Mouse (Mus musculus) right cerebral cortex, adult 2 months (tissue): ENCODE measurements around the gene Slc9a9.
A peak's percentile ranks its signal among the peaks of the same experiment; 100 is the strongest.

ENCODE experiments used
- DNase-seq, 2 experiments: peaks; one replicate each; pipeline ENCODE4 v3.0.0; 2021 to 2022; ENCODE audit warnings: low spot score in 2 of 2

Gene Slc9a9

GRCm38 (mm10) chr9:95073691-95074090 is 404.0 kb downstream of the Slc9a9 start:
- DNase-seq = no peak

- no peak for DNase-seq
Measured at GRCm38 (mm10) chr9:95075856-95076255, 406.1 kb downstream of the Slc9a9 start.

GRCm38 (mm10) chr9:95077938-95078337 is 408.2 kb downstream of the Slc9a9 start:
- DNase-seq = no peak

- no peak for DNase-seq
Measured at GRCm38 (mm10) chr9:95078626-95079025, 408.9 kb downstream of the Slc9a9 start.

GRCm38 (mm10) chr9:95079951-95080350 is 410.2 kb downstream of the Slc9a9 start:
- no peak for DNase-seq

- DNase-seq = no peak
Measured at GRCm38 (mm10) chr9:95086109-95086821, 416.6 kb downstream of the Slc9a9 start.

GRCm38 (mm10) chr9:95088221-95088620 is 418.5 kb downstream of the Slc9a9 start:
- DNase-seq = no peak

- DNase-seq = peak; percentile 20 to 33
Measured at GRCm38 (mm10) chr9:95089050-95089449, 419.3 kb downstream of the Slc9a9 start.

- peak in 1 of 2 experiments; percentile 29 for DNase-seq
Measured at GRCm38 (mm10) chr9:95096486-95096885, 426.8 kb downstream of the Slc9a9 start.

GRCm38 (mm10) chr9:95105768-95106167 is 436.1 kb downstream of the Slc9a9 start:
- DNase-seq = no peak

- no peak for DNase-seq
Measured at GRCm38 (mm10) chr9:95109799-95110198, 440.1 kb downstream of the Slc9a9 start.

GRCm38 (mm10) chr9:95110768-95111167 is 441.1 kb downstream of the Slc9a9 start:
- DNase-seq = no peak

GRCm38 (mm10) chr9:95111732-95112131 is 442.0 kb downstream of the Slc9a9 start:
- no peak for DNase-seq

GRCm38 (mm10) chr9:95113157-95114135 is 443.7 kb downstream of the Slc9a9 start:
- DNase-seq = no peak

GRCm38 (mm10) chr9:95120062-95120461 is 450.4 kb downstream of the Slc9a9 start:
- no peak for DNase-seq

- DNase-seq = no peak
Measured at GRCm38 (mm10) chr9:95121151-95121835, 451.6 kb downstream of the Slc9a9 start.

GRCm38 (mm10) chr9:95125683-95126082 is 456.0 kb downstream of the Slc9a9 start:
- DNase-seq = no peak

- DNase-seq = no peak
Measured at GRCm38 (mm10) chr9:95127774-95128173, 458.1 kb downstream of the Slc9a9 start.

GRCm38 (mm10) chr9:95149206-95149729 is 479.6 kb downstream of the Slc9a9 start:
- DNase-seq = no peak

- DNase-seq = no peak
Measured at GRCm38 (mm10) chr9:95150096-95150495, 480.4 kb downstream of the Slc9a9 start.

GRCm38 (mm10) chr9:95150597-95150996 is 480.9 kb downstream of the Slc9a9 start:
- no peak for DNase-seq

- no peak for DNase-seq
Measured at GRCm38 (mm10) chr9:95150998-95151397, 481.3 kb downstream of the Slc9a9 start.
